Mouse (Mus musculus): ENCODE results near the gene Foxk1. TPM values are rescaled to one million over a fixed set of nuclear protein-coding genes. Genes with fewer than 3 reads are reported as not detected.
A peak's percentile ranks its signal among the peaks of the same experiment; 100 is the strongest.

Foxk1 gene
- total RNA-seq, 2 experiments from 2014 or later, result 8.5 to 18.1 TPM

- ATAC-seq (replicated peaks; ENCODE audit: poor library complexity), result peak; percentile 53
Observed at GRCm38 (mm10) chr5:142386784-142387680, 14.3 kb upstream of the Foxk1 start.

GRCm38 (mm10) chr5:142387716-142388115, 13.6 kb upstream of the Foxk1 start:
- peak; percentile 51 for ATAC-seq (replicated peaks; ENCODE audit: poor library complexity)

GRCm38 (mm10) chr5:142391691-142392090, 9.6 kb upstream of the Foxk1 start:
- no peak for ATAC-seq (replicated peaks; ENCODE audit: poor library complexity)

- peak; percentile 74 for ATAC-seq (replicated peaks; ENCODE audit: poor library complexity)
Observed at GRCm38 (mm10) chr5:142394602-142395252, 6.6 kb upstream of the Foxk1 start.

- ATAC-seq (replicated peaks; ENCODE audit: poor library complexity), result no peak
Observed at GRCm38 (mm10) chr5:142395909-142396308, 5.4 kb upstream of the Foxk1 start.

- ATAC-seq (replicated peaks; ENCODE audit: poor library complexity), result peak; percentile 42
Observed at GRCm38 (mm10) chr5:142400181-142400883, 965 bp upstream of the Foxk1 start.

- ATAC-seq (replicated peaks; ENCODE audit: poor library complexity), result peak; percentile 38
Observed at GRCm38 (mm10) chr5:142401641-142402625, 636 bp downstream of the Foxk1 start.

- ATAC-seq (replicated peaks; ENCODE audit: poor library complexity), result no peak
Observed at GRCm38 (mm10) chr5:142403694-142404093, 2.4 kb downstream of the Foxk1 start.

- ATAC-seq (replicated peaks; ENCODE audit: poor library complexity), result no peak
Observed at GRCm38 (mm10) chr5:142404307-142404706, 3.0 kb downstream of the Foxk1 start.

GRCm38 (mm10) chr5:142405426-142405825, 4.1 kb downstream of the Foxk1 start:
- no peak for ATAC-seq (replicated peaks; ENCODE audit: poor library complexity)

- no peak for ATAC-seq (replicated peaks; ENCODE audit: poor library complexity)
Observed at GRCm38 (mm10) chr5:142406401-142406800, 5.1 kb downstream of the Foxk1 start.

GRCm38 (mm10) chr5:142406937-142407336, 5.6 kb downstream of the Foxk1 start:
- ATAC-seq (replicated peaks; ENCODE audit: poor library complexity), result no peak

- ATAC-seq (replicated peaks; ENCODE audit: poor library complexity), result no peak
Observed at GRCm38 (mm10) chr5:142407381-142407780, 6.1 kb downstream of the Foxk1 start.

- no peak for ATAC-seq (replicated peaks; ENCODE audit: poor library complexity)
Observed at GRCm38 (mm10) chr5:142409169-142409568, 7.9 kb downstream of the Foxk1 start.

- ATAC-seq (replicated peaks; ENCODE audit: poor library complexity), result no peak
Observed at GRCm38 (mm10) chr5:142410348-142410747, 9.1 kb downstream of the Foxk1 start.

- peak; percentile 67 for ATAC-seq (replicated peaks; ENCODE audit: poor library complexity)
Observed at GRCm38 (mm10) chr5:142412678-142413385, 11.5 kb downstream of the Foxk1 start.

GRCm38 (mm10) chr5:142413723-142414445, 12.6 kb downstream of the Foxk1 start:
- ATAC-seq (replicated peaks; ENCODE audit: poor library complexity), result no peak

GRCm38 (mm10) chr5:142415401-142415800, 14.1 kb downstream of the Foxk1 start:
- ATAC-seq (replicated peaks; ENCODE audit: poor library complexity), result no peak

All from megakaryocyte progenitor cell, adult 5-6 weeks (primary cell).